20 mouse cellular contexts compared by ENCODE assay signal in the genomic region with DNA sequence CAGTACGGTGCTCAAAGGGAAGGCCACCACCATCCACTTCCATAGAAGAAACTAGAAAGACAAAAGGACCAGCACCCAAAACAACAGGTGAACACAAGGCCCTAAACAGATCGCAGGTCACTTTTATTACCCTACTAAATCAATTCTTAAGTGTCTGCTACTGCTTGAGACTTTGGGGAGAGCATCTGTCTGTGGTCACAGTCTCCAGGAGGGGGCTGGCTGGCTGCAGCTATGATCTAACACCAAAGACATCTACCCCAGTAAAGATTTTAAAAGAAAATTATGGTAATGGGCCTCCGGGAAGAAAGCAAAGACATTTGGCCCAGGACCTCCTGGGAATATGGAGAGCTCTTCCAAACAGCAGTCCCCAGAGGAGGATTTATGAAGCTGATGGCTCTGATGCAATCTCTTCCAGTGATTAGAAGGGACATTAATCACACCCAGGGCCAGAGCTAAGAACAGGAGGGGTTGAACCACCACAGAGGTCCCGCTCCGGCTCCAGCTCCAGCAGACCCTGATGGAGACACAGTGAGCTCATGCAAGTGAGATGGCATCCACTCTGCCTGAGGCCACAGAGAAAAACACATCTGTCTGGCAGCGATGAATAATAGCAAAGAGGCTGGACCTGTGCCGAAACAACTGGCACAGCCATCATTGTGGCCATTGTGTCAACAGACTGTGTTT.
DNase-seq lines count a peak whose midpoint lies in the region; ATAC-seq and TF ChIP-seq lines count a peak whose summit lies in the region.
"Had no signal": no experiment of that assay in that cellular context is flagged by ENCODE, and none has a peak within 500 bp of the region (broad histone marks: within the 10 kb centered on the region; RNA-seq: fewer than 3 reads in every experiment).

No protein-coding gene starts in this region.

- H3K9me3 ChIP-seq in embryonic facial prominence, embryonic 11.5 days (replicated peaks; ENCODE audit: control insufficient read depth, low read length): no peaks in the 10 kb centered on the region
- no peaks in the 10 kb centered on the region for H3K9me3 ChIP-seq in embryonic facial prominence, embryonic 10.5 days
- H3K9me3 ChIP-seq in kidney, postnatal 0 days (replicated peaks; ENCODE audit: low read length): no peaks in the 10 kb centered on the region
- H3K9me3 ChIP-seq: embryonic facial prominence, embryonic 12.5 days; hindbrain, embryonic 10.5 days; intestine, embryonic 15.5 days; limb, embryonic 13.5 days; liver, embryonic 15.5 days; midbrain, embryonic 12.5 days; stomach, embryonic 15.5 days had no signal

- intact Hi-C loops in left cerebral cortex, adult 2 months (cut with DNase I): no loop called here

- 0 out of 2 replicates have a peak, but pooled peaks have one; percentile 50 for ATAC-seq in embryonic facial prominence, embryonic 11.5 days (replicated peaks; ENCODE audit: insufficient number of reproducible peaks, low FRiP score, low TSS enrichment, low read depth)
- no peak for ATAC-seq in kidney, postnatal 0 days (replicated peaks; ENCODE audit: low FRiP score, low read depth)
- ATAC-seq: intestine, embryonic 15.5 days had no signal

- no peak for DNase-seq in embryonic facial prominence, embryonic 11.5 days (ENCODE audit: low spot score)
- DNase-seq in embryonic facial prominence, embryonic 10.5 days (ENCODE audit: low spot score): no peak
- DNase-seq in kidney, postnatal 0 days (ENCODE audit: low spot score): peak; percentile 49
- no peak for DNase-seq in kidney, adult 18-20 months
- peak; percentile 54 for DNase-seq in adrenal gland, adult 2 months
- DNase-seq in embryo, embryonic 10.5 days (ENCODE audit: low spot score): peak; percentile 27
- DNase-seq in left cerebral cortex, adult 2 months (ENCODE audit: extremely low spot score in 1 of 2, low spot score in 2 of 2): no peak
- no peak for DNase-seq in spleen, postnatal 4 days (ENCODE audit: low spot score in 2 of 2)
- DNase-seq: cerebellum, postnatal 10 days; gastrocnemius, postnatal 10 days; heart, adult 2 months; lung, postnatal 36 days had no signal

- H3K27ac ChIP-seq in embryonic facial prominence, embryonic 11.5 days (replicated peaks; ENCODE audit: low read depth, low read length): no peak overlapping the region
- H3K27ac ChIP-seq in embryonic facial prominence, embryonic 10.5 days (replicated peaks): no peak overlapping the region
- no peak overlapping the region for H3K27ac ChIP-seq in kidney, postnatal 0 days
- H3K27ac ChIP-seq in left cerebral cortex, adult 2 months: no peak overlapping the region
- H3K27ac ChIP-seq: embryonic facial prominence, embryonic 12.5 days; heart, adult 2 months; hindbrain, embryonic 10.5 days; intestine, embryonic 15.5 days; limb, embryonic 13.5 days; liver, embryonic 15.5 days; stomach, embryonic 15.5 days had no signal

- no peaks in the 10 kb centered on the region for H3K36me3 ChIP-seq in embryonic facial prominence, embryonic 11.5 days (replicated peaks; ENCODE audit: control insufficient read depth, insufficient read depth, low read depth, low read length)
- H3K36me3 ChIP-seq in embryonic facial prominence, embryonic 10.5 days (replicated peaks): no peaks in the 10 kb centered on the region
- H3K36me3 ChIP-seq in kidney, postnatal 0 days (ENCODE audit: insufficient read depth, low read length): no peaks in the 10 kb centered on the region
- H3K36me3 ChIP-seq: embryonic facial prominence, embryonic 12.5 days; hindbrain, embryonic 10.5 days; intestine, embryonic 15.5 days; limb, embryonic 13.5 days; liver, embryonic 15.5 days; midbrain, embryonic 12.5 days; stomach, embryonic 15.5 days had no signal

- TF ChIP-seq CTCF in kidney, postnatal 0 days (IDR thresholded peaks at IDR 0.05; ENCODE audit: low read depth): no peak
- no peak for TF ChIP-seq CTCF in left cerebral cortex, adult 2 months (IDR thresholded peaks at IDR 0.05)

- no peaks in the 10 kb centered on the region for H3K27me3 ChIP-seq in embryonic facial prominence, embryonic 11.5 days (ENCODE audit: control insufficient read depth, insufficient read depth, low read length)
- no peaks in the 10 kb centered on the region for H3K27me3 ChIP-seq in embryonic facial prominence, embryonic 10.5 days (replicated peaks; ENCODE audit: low read depth, poor library complexity, severe bottlenecking)
- no peaks in the 10 kb centered on the region for H3K27me3 ChIP-seq in kidney, postnatal 0 days (ENCODE audit: insufficient read depth, low read length)
- H3K27me3 ChIP-seq: CH12.LX; embryonic facial prominence, embryonic 12.5 days; intestine, embryonic 15.5 days; limb, embryonic 13.5 days; liver, embryonic 15.5 days; midbrain, embryonic 12.5 days; stomach, embryonic 15.5 days had no signal

- H3K9ac ChIP-seq in embryonic facial prominence, embryonic 11.5 days (replicated peaks; ENCODE audit: low read length): no peak overlapping the region
- H3K9ac ChIP-seq in kidney, postnatal 0 days (ENCODE audit: low read depth, low read length): no peak overlapping the region
- H3K9ac ChIP-seq: embryonic facial prominence, embryonic 12.5 days; intestine, embryonic 15.5 days; limb, embryonic 13.5 days; liver, embryonic 15.5 days; midbrain, embryonic 12.5 days; stomach, embryonic 15.5 days had no signal

- H3K4me3 ChIP-seq in embryonic facial prominence, embryonic 11.5 days (ENCODE audit: low read depth, low read length): no peak overlapping the region
- no peak overlapping the region for H3K4me3 ChIP-seq in embryonic facial prominence, embryonic 10.5 days
- no peak overlapping the region for H3K4me3 ChIP-seq in kidney, postnatal 0 days (replicated peaks; ENCODE audit: low read depth, low read length)
- no peak overlapping the region for H3K4me3 ChIP-seq in left cerebral cortex, adult 2 months
- H3K4me3 ChIP-seq: embryonic facial prominence, embryonic 12.5 days; heart, adult 2 months; hindbrain, embryonic 10.5 days; intestine, embryonic 15.5 days; limb, embryonic 13.5 days; liver, embryonic 15.5 days; midbrain, embryonic 12.5 days; stomach, embryonic 15.5 days had no signal

- no peaks in the 10 kb centered on the region for H3K4me1 ChIP-seq in embryonic facial prominence, embryonic 11.5 days (ENCODE audit: control insufficient read depth, insufficient read depth, low read length)
- H3K4me1 ChIP-seq in embryonic facial prominence, embryonic 10.5 days: peaks cover 10% of the 10 kb centered on the region
- no peaks in the 10 kb centered on the region for H3K4me1 ChIP-seq in kidney, postnatal 0 days (replicated peaks; ENCODE audit: insufficient read depth, low read length)
- H3K4me1 ChIP-seq: stomach, embryonic 15.5 days had no signal

- WGBS in embryonic facial prominence, embryonic 11.5 days: 80% methylated on average over 7 of the region's 7 CpGs
- 85% methylated on average over 7 of the region's 7 CpGs for WGBS in embryonic facial prominence, embryonic 10.5 days
- WGBS in kidney, postnatal 0 days: 29% methylated on average over 7 of the region's 7 CpGs

- no peak overlapping the region for H3K4me2 ChIP-seq in embryonic facial prominence, embryonic 11.5 days (ENCODE audit: low read depth, low read length)
- no peak overlapping the region for H3K4me2 ChIP-seq in kidney, postnatal 0 days (ENCODE audit: low read length)
- H3K4me2 ChIP-seq: embryonic facial prominence, embryonic 12.5 days; intestine, embryonic 15.5 days; limb, embryonic 13.5 days; liver, embryonic 15.5 days; midbrain, embryonic 12.5 days; stomach, embryonic 15.5 days had no signal

Comparison
In these comparisons a context has a peak if more than half of its experiments do, and no peak if none do; other contexts are left out.
1. DNase-seq: peak in kidney, postnatal 0 days (single experiment), adrenal gland, adult 2 months (single experiment) and embryo, embryonic 10.5 days (single experiment); none in embryonic facial prominence, embryonic 11.5 days (single experiment), embryonic facial prominence, embryonic 10.5 days (single experiment), kidney, adult 18-20 months (single experiment), left cerebral cortex, adult 2 months (0 of 2) and spleen, postnatal 4 days (0 of 2).